Mouse (Mus musculus) brown adipose tissue, adult 24 weeks (tissue): ENCODE measurements around the gene Tbxas1. TPM values are rescaled to one million over a fixed set of nuclear protein-coding genes. Genes with fewer than 3 reads are reported as not detected.
A peak's percentile ranks its signal among the peaks of the same experiment; 100 is the strongest.

Source experiments
- H3K27ac ChIP-seq: fragments of 200-500 bp; replicated peaks from 2 replicates; pipeline ENCODE4 v1.5.1; 2012; ENCODE audit warnings: low read depth, mild to moderate bottlenecking, low read length
- H3K4me1 ChIP-seq: fragments of 200-500 bp; 2 replicates; pipeline ENCODE4 v1.6.1; 2012; ENCODE audit warnings: low read length, mixed read lengths; ENCODE audit not compliant: control insufficient read depth, insufficient read depth, insufficient read length
- H3K4me3 ChIP-seq: fragments of 200-500 bp; 2 replicates; pipeline ENCODE4 v1.5.1; 2012; ENCODE audit warnings: low read depth, mild to moderate bottlenecking, low read length, moderate library complexity; ENCODE audit not compliant: insufficient read depth
- polyA plus RNA-seq: library from polyadenylated mRNA; stranded (reverse); fragments of >200 nt; gene quantifications from 2 replicates; pipeline ENCODE4 v1.2.4, GENCODE M21; 2012; ENCODE audit not compliant: missing spikeins, insufficient read depth, insufficient read length

Gene Tbxas1
- polyA plus RNA-seq, 1 experiment = 1.4 TPM

DNA sequence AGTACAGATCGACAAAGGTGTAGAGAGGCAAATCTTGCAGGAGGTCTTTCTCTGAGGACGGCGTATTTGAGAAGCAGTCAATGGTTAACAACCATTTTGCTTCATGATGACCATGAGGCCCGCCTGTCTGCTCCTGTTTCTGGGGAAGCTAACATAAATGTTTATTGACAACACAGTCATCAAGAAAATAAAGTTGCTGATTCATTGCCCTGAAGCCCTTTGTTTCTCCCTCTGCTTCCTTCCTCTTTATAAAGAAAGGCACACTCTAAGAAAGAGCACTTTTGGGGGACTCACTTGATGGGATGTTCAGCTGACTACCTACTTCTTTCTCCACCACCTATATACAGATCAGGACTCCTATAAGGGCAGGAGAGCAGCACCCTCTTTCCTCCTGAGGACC lies 43.5 kb downstream of the Tbxas1 start:
- no peaks in the 10 kb centered on the region for H3K4me1 ChIP-seq
- H3K4me3 ChIP-seq = peak overlapping the region; percentile 47

DNA sequence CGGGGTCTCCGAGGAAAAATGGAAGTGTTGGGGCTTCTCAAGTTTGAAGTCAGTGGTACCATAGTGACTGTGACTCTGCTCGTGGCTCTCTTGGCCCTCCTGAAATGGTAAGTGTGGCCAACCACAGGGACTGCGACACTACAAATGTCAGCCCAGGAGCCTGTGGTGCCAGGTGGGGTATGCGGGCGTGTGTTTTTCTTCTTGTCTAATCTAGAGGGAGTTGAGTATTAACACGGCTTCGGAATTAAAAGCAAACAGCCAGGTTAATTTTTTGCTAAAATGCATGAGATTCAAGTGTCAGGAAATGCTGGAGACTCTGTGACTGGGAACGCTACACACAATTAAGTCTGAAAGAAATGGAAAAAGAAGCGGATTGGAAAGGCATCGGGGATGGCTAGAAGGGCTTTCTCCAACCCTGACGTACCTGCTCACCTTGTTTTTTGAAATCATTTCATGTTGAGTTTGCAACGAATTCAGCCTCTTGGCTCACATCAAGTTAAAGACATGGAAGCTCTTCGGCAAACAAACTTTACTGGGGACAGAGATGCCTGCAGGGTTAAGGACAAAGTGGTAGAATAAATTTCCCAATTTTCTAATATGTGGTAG lies 44.0 kb downstream of the Tbxas1 start:
- Histone ChIP-seq H3K4me1 (no peaks in the 10 kb centered on the region), H3K4me3 (peak overlapping the region; percentile 47), H3K27ac (peak overlapping the region; percentile 49; the same call in 1 of the 2 replicates)

More for the DNA sequence above, 43.5 kb downstream of the Tbxas1 start:
- no peak overlapping the region; the same call in 1 of the 2 replicates for H3K27ac ChIP-seq

DNA sequence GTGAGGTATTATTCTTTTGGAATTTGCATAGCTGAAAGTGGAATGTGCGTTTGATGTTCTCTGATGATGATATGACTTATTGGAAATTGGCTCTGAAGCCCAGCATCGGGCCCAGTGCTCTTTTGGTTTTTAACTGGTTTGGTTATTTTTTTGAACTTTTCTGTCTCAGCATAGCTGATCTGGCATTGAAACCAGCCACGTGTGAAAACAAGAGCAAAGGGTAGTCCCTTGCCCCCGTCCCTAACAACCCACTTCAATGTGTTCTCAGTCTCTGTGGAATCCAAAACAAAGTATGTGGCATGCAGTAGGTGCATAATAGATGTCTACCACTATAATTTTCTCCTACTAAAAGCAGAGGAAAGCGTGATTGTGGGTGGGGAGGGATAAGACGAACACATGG lies 44.9 kb downstream of the Tbxas1 start:
- Histone ChIP-seq H3K4me3 (peak overlapping the region; percentile 24), H3K4me1 (no peaks in the 10 kb centered on the region), H3K27ac (no peak overlapping the region)

DNA sequence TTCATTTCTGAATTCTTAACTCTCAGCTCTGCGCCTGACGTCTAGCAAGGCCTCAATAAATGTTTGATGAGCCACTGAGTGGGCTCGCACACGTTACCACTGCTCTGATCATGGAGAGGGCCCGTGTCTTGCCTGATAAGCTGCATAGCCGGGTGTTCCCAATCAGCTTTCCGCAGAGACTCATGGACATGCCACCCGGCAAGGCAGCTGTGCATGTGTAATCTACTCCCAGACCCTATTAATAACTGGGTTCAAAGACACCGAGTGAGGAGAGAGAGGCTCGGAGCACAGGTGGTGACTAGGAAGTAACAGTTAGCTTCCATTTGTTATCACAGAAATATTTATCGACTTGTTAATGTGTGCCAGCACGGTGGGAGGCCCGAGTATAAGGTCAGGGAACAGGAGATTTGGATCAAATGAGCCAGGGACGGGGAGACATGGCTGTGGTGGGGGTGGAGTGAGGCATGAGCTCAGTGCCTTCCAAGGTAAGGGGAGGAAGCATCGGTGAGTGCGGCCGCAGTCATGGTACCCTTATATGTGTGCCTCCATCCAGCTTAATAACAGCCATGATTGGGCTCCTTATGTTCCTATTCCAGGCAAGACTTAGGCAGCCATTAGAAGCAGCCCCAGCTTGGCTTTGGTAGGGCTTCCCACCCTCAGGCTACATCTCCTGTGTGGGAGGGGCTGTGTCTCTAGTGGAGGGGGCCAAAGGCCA lies 46.0 kb downstream of the Tbxas1 start:
- H3K4me3 ChIP-seq = no peak overlapping the region
- H3K4me1 ChIP-seq = no peaks in the 10 kb centered on the region
- H3K27ac ChIP-seq = no peak overlapping the region

DNA sequence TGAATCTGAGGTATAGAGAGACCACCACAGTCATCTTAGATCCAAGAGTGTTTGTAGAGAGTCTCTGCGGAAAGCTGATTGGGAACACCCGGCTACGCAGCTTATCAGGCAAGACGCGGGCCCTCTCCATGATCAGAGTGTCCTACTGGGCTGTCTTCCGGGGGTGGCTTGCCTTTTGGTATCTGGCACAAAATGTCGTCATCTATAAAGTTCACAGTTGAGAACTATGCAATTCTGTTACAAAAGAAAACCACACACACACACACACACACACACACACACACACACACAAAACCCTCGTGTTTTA lies 46.6 kb downstream of the Tbxas1 start:
- Histone ChIP-seq H3K27ac (no peak overlapping the region), H3K4me3 (no peak overlapping the region)

DNA sequence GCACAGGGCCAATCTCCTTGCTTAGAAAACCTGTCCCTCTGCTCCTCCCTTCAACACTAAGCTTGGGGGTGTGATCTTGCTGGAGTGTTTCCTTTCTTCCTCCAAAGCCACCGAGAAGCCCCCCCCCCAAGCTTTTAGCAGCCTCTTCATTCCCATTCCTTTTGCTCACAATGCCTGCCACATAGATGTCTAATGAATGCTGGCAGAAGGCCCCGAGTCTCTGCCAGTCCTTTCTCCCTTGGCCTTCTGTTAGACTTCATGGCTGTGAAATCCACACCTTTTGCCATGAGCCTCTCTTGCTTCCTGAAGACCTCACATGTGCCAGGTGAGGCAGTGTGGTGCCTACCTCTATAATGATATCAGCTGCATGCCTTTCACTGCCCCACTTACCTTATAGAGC lies 47.3 kb downstream of the Tbxas1 start:
- no peaks in the 10 kb centered on the region for H3K4me1 ChIP-seq
- no peak overlapping the region for H3K4me3 ChIP-seq
- H3K27ac ChIP-seq = no peak overlapping the region

More for the DNA sequence above, 46.6 kb downstream of the Tbxas1 start:
- H3K4me1 ChIP-seq = no peaks in the 10 kb centered on the region

DNA sequence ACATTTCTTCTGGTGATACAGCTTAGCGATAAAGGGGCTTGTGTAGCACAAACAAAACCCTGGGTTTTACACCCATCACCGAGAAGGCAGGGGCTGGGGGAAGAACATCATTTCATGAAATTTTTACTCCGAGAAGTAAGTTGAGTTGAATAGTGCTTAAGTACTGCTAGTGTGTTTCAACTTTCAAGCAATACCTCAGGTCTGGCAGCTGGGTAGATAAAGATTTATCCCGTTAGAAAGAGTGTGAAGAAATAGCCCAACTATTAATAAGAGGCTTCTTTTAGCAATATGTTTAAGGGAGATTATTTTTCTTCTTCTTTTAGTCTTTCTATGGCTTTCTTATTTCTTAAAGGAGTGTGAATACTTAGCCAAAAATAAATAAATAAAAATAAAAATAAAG lies 48.2 kb downstream of the Tbxas1 start:
- Histone ChIP-seq H3K27ac (no peak overlapping the region), H3K4me1 (no peaks in the 10 kb centered on the region), H3K4me3 (no peak overlapping the region)

DNA sequence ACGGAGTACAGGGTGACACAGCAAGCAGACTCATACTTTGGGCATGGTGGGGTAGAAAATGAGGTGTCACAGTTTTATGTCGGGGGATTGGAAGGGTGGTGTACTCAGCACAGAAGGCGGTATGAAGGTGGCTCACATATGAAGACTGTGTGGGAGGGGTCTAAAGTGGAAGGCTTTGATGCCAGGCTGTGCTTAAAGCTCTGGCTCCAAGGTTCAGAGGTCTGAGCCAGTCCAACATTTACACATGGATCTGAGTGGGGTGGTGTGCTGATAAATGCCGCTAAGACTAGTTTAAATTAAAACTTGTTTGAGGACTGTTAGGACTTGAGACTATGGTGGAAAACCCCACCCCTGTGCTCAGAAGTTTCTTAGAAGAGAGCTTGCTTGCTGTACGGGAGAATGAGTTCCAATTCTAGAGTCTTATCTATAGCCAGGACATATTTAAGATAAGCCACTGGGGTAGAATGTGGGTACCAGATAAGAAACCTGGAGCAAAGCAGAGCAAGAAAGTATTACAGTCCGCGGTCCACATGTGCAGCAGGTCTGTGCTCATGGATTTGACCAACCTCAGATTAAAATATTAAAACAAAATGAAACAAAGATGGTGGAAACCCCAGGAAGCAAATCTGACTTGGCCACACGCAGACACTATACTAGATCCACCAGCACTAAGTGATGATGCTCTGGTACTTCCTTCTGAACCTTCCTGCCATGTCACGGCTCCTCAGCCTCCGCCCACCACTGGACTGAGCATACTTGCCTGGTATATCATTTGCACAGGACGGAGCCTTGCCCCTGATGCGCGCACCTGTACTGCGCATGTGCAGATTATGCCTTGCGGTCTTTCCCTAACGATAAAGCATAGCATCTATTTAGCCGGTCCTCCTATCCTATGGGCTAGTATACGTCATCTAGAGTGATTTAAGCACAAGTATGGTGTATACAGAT lies 48.9 kb downstream of the Tbxas1 start:
- no peak overlapping the region for H3K4me3 ChIP-seq
- no peak overlapping the region for H3K27ac ChIP-seq
- H3K4me1 ChIP-seq = no peaks in the 10 kb centered on the region

DNA sequence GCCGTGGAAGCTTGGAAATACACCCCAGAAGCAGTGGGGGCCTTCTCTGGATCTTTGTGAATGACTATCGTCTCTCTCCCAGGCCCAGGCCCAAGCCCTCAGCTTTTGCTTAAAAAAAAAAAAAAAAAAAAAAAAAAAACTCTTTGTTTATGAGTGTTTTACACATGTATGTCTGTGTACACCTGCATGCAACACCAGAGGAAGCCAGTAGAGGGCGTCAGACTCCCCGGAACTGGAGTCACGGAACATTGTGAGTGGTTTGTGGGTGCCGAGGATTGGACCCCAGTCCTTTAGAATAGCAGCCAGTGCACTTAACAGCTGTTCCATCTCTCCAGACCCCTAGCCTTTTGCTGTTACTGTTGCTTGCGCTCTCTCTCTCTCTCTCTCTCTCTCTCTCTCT lies 50.5 kb downstream of the Tbxas1 start:
- Histone ChIP-seq H3K4me3 (0 out of 2 replicates have a peak overlapping the region, but pooled peaks have one; percentile 31), H3K4me1 (no peaks in the 10 kb centered on the region), H3K27ac (no peak overlapping the region)

DNA sequence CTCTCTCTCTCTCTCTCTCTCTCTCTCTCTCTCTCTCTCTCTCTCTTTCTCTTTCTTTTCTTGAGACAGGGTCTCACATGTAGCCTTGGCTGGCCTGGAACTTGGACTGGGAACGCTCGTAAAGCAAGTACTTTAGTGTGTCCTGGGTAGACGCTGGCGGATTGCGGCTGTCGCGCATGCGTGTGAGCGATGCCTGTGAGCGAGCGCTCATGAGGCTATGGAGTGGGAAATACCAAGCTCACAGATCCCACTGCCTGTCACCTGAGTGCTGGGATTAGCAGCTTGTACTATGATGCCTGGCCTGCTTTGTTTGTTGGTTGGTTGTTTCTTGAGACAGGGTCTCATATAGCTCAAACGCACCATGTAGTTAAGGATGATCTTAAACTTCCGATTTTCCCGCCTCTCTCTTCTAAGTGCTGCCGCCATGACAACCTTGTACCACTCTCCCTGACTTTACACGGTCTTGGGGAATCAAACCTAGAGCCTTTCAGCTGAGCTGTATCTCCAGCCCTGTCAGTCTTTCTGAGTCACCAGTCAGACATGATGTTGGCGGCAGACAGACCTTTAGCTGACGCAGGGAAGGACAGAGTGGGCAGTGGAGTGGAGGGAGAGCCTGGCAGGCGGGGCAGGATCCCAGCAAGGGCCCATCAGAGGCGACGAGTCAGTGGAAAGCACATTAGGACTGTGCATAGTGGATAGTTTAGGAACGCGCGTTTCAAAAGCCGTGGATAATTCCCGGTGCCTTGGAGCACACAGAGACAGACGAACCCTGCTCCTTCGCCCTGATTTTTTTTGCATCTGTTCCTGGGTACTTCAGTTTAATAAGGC lies 51.1 kb downstream of the Tbxas1 start:
- Histone ChIP-seq H3K4me1 (no peaks in the 10 kb centered on the region), H3K4me3 (peak overlapping the region; percentile 31), H3K27ac (no peak overlapping the region)

DNA sequence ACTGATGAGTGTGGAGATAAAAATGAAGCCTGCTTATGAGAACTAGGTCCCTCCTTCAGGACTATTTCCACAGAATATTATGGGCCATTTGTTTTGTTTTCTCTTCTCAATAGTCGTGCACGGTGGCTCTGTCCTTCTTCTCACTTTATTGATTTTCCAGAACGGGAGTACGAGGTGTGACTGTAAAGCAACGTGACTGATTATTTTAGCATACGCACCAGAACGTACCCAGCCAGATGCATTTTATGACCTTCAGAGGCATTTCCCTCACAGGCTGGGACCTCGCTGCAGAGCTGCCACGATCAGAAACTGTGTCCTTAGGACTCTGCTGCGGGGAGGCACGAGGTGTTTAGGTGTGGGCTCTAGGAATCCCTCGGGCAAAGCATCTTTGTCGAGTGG lies 51.8 kb downstream of the Tbxas1 start:
- Histone ChIP-seq H3K4me1 (no peaks in the 10 kb centered on the region), H3K27ac (no peak overlapping the region), H3K4me3 (no peak overlapping the region)

DNA sequence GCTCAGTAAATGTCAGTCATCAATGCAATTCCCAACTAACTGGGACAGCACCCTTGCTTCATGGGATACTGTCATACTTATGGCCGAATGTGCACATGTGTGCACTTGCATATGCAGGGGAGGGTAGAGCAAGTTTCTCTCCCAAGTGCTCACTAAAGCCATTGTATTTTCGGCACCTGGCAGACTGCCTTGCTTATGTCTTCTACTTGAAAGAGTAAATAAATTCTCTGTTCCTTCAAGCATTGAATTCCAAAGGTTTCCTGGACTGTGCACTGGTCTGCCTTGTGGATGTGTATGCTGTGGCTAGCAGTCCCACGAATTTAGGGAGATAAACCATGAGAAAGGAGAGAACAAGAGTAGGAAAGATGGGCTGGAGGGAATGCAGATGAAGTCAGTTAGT lies 53.3 kb downstream of the Tbxas1 start:
- H3K27ac ChIP-seq = no peak overlapping the region
- H3K4me3 ChIP-seq = no peak overlapping the region
- H3K4me1 ChIP-seq = no peaks in the 10 kb centered on the region

DNA sequence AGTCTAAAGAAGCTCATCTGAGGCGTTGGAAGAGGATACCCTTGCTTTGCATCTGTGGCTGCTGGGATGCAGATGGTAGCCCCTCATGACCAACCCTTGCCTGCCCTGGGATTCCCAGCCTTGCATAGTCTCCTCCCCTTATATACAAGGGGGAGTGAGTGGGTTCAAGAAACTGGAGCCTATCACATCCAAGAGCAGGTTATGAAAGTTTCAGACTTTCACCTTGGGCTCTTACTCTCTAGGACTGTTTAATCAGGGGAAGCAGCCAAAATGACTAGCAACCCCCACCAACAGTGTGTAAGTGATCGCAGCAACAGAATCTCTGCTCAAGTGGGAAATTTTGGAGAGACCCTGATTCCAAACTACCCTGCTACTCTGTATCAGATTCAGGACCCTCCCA lies 60.8 kb downstream of the Tbxas1 start:
- Histone ChIP-seq H3K27ac (no peak overlapping the region), H3K4me1 (no peaks in the 10 kb centered on the region), H3K4me3 (no peak overlapping the region)

DNA sequence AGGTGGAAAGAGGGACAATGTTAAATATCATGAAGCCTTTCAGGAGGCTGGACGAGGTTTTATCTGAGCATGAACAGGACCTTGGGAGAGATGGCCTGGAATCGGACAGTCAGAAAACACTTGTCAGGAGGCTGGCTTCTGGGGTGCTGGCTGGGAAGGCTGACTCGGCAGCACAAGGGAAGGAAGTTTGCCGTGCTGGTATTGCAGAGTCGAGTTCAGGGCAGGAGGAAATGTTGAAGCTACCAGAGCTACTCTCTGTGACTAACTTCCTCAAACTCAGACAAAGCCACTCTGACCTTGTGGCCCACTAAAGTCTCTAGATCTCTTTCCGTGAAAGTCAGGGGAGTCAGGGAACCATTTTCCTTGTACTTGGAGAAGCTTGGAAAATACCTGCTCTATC lies 63.2 kb downstream of the Tbxas1 start:
- Histone ChIP-seq H3K4me3 (no peak overlapping the region), H3K4me1 (no peaks in the 10 kb centered on the region), H3K27ac (peak overlapping the region; percentile 34; the same call in 1 of the 2 replicates)

DNA sequence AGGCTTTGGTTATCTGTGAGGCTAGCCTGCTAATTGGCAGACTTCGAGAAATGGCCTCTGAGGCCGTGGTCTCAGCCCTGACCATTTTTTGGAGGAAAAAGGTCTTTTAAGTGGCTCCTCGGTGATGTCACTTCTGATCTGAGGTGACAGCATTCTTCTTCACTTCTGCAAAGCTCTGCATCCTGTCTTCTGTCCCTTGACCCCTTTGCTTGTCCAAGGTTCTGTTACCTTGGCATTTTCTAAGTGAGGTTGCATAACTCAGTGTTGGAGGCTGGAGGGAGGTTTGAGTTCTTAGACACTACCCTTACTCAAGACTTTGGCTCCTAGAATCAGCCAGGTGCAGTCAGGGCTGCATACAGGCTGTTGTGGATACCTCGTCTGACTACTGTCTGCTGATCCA lies 63.9 kb downstream of the Tbxas1 start:
- Histone ChIP-seq H3K4me3 (no peak overlapping the region), H3K27ac (peak overlapping the region; percentile 30; the same call in 1 of the 2 replicates), H3K4me1 (no peaks in the 10 kb centered on the region)
